Mouse (Mus musculus): ENCODE results near the gene Gm26897.

Gm26897 gene

GRCm38 (mm10) chr5:111750092-111750491 is 16.4 kb downstream of the Gm26897 start:
- no peak for DNase-seq (ENCODE audit: extremely low spot score)

GRCm38 (mm10) chr5:111754484-111755139 is 20.9 kb downstream of the Gm26897 start:
- DNase-seq (ENCODE audit: extremely low spot score), result peak; percentile 28

DNA sequence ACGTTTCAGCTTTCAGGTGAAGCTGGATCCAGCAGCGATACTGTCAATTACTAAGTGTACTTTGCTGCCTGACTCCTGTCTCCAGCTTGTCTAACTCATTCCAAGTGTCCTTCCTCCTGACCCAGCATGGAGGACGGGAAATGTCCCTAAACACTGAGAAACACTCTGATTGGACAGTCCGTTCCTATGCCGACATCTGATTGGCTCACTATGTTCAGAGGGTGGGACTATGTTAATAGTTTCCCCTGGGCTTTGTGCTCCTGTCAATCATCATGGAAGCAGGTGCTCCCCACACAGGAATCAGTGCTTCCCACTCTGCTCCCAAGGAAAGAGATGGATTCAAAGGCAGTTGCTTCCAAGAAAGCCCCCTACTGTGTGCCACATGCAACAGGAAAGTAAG is 21.6 kb downstream of the Gm26897 start:
- DNase-seq (ENCODE audit: extremely low spot score), result peak; percentile 78

DNA sequence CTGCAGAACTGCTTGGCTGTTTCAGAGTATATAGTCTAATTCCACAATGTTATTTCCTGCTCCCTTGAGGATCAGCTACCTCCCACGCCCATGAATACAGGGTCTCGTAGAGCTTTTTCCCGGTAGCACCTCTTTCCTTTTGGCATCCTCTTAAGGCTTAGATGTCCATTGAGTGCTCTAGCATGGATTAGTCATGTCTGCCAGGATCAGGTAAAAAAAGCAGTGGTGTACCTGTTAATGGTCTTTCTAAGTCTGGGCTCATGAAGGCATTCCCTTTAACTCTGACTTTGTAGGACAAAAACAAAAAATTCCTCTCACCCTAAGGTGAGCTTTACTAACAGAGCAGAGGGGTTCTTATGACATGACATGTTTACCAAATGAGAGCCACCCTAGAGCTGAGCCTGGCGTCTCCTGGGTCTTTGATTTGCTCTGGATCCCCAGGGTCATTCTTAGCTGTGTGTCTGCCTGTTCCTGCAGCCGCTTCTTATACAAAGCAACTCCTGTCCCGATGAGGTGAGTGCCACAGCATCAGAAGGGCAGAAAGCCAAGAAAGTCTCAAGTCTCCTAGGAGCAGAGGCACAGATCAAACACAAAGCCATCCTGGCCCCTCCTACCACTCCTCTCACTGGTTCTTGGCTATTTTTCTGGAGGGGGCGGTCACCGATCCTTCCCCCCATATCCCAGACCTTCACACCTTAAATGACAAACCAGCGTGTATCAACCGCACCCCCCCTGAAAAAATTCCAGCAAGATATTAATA is 27.2 kb downstream of the Gm26897 start:
- peak; percentile 28 for DNase-seq (ENCODE audit: extremely low spot score)

- DNase-seq (ENCODE audit: extremely low spot score), result peak; percentile 78
Measured at GRCm38 (mm10) chr5:111761574-111761973, 27.9 kb downstream of the Gm26897 start.

- peak; percentile 66 for DNase-seq (ENCODE audit: extremely low spot score)
Measured at GRCm38 (mm10) chr5:111762085-111762484, 28.4 kb downstream of the Gm26897 start.

- no peak for DNase-seq (ENCODE audit: extremely low spot score)
Measured at GRCm38 (mm10) chr5:111765671-111766290, 32.1 kb downstream of the Gm26897 start.

DNA sequence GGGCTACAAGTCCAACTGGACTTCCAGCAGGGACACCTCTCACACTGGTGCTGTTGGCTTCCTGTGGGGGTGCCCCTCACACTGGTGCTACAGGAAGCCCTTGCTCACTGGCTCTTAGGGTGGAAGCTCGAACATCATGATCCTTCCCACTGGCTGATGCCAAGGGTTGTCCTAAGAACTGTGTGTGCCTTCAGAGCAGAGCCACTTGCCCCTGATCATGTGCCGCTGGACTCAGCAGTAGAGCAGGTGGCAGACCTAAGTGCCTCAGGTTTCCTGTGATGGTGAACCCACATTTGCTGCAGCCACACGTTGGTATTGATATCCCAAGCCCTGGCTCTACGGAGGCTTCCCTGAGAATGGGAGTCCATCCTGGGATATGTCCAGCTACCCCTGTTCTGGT is 33.0 kb downstream of the Gm26897 start:
- no peak for DNase-seq (ENCODE audit: extremely low spot score)

DNA sequence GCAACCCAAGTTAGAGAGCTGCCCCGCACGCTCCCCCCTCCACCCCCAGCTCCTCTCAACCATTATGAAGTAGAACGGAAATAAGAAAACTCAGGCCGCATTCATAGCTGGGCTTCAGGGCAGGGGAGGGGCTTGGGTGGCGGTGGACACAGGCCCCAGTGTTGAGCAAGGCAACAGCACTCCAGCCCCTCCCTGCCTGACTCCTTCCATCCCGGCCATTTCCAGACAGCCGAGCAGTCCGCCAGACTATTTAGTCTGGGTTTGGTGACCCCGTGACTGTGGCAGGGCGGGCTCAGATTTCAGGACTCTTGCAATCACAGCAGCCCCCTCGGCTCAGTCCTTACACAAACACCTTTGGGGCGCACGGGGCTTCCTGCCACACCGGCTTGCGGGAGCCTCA is 36.5 kb downstream of the Gm26897 start:
- DNase-seq (ENCODE audit: extremely low spot score), result peak; percentile 82

DNA sequence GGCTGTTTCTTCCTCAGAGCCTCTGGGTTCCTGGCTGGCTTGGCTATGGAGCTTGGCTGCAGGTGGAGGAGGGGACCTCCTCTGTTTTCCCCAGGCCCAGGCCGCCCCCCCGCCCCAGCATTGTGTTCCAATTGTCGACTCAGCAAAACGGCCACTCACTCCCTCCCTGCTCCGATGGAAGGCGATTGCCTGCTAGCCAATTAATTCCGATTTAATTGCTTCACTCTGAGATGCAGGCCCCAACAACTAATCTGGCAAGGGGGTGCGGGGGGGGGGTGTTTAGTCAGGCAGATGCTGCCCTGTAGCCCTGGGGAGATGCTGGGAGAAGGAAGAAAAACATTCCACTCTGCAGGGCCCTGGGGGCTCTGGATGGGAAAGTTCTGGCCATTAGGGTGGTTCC is 38.4 kb downstream of the Gm26897 start:
- no peak for DNase-seq (ENCODE audit: extremely low spot score)

DNA sequence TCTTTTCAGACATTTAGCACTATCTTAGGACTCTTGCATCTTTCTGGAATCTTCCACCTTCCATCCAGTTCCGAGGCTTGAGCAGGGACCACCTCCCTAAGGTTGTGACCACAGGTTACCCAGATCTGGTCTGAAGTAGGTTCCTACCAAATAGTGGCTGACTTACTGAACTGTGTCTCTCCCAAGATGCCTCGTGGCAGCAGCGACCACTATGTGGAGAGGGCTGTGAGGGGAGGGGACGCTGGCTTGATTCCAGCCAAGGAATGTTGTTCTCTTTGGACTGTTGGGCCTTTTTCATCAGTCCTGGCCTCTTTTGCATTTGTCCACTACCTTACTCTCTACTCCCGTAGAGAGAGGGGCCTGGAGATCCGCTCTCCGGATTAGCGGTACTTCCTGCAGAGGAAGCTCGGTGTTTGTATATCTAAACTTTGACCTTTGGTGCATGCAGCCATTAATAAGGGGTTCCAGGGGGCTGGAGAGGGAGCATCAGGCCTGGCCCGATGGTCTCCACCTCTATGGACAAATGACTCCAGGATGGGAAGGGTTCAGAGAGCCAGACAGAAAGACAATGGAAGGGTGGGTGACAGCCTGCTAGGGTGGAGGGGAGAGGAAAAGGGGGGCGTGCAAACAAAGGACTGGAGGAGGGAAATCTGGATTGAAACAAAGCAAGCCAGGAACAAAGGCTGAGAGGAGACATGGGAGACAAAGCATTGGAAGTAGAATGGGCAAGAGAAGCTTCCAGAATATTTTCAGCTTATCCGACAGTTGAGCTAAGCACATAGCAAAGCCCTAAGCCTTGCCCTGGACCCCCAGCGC is 39.1 kb downstream of the Gm26897 start:
- peak; percentile 49 for DNase-seq (ENCODE audit: extremely low spot score)

- DNase-seq (ENCODE audit: extremely low spot score), result no peak
Measured at GRCm38 (mm10) chr5:111773407-111773733, 39.6 kb downstream of the Gm26897 start.

DNA sequence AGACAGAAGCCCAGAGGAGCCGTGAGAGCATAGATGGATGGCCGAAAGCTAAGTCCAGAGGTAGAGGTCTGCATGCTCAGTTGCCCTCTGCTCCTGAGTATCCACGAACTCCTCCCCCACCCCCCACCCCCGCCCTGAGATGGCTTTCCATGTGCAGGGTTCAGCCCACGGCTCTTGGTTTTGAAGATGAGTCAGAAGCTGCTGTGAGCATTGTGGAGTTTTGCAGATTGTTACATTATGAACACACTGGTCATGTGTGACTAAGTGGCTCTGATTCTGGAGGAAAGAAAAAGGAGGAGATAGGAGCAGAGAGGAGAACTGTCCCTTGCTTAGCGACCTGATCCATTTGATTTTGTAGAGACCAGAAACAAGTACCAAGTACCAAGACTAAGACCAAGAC is 42.5 kb downstream of the Gm26897 start:
- DNase-seq (ENCODE audit: extremely low spot score), result no peak

DNA sequence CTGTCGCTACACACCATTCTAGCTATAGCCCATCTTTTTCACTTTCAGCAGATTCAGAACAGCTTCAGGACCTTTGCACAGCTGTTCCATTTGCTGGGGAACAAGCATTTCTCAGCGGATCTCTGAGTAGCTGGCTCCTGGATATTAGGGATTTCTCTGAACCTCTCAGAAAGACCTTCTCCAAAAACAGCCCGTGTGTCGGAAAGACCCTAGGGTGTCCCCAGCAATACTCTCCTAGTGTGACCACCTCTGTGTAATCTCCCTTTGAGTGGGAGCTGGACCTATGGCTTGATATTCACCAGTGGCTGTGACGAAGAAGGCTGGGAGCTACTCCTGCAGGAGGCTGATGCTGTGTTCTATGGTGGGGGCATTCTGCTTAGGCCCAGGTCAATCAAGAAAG is 44.4 kb downstream of the Gm26897 start:
- no peak for DNase-seq (ENCODE audit: extremely low spot score)

- DNase-seq (ENCODE audit: extremely low spot score), result no peak
Measured at GRCm38 (mm10) chr5:111779776-111780485, 46.2 kb downstream of the Gm26897 start.

Measured in embryo, embryonic 9.5 days (tissue).